Mouse (Mus musculus) cerebellum, adult 2 months (tissue): ENCODE results near the gene Eif2b5. TPM values are rescaled to one million over a fixed set of nuclear protein-coding genes. Genes with fewer than 3 reads are reported as not detected.

Source experiments
- DNase-seq, 2 experiments: peaks; one replicate each; pipeline ENCODE4 v3.0.0; 2021
- H3K27ac ChIP-seq: fragments of 200-500 bp; 2 replicates; pipeline ENCODE4 v1.5.1; 2012; ENCODE audit warnings: low read length, control low read depth, inconsistent platforms; ENCODE audit not compliant: insufficient read depth
- H3K27me3 ChIP-seq: fragments of 200-500 bp; 2 replicates; pipeline ENCODE4 v1.6.1; 2012; ENCODE audit warnings: inconsistent platforms, mild to moderate bottlenecking, low read length, moderate library complexity; ENCODE audit not compliant: control insufficient read depth, insufficient read depth
- H3K4me1 ChIP-seq: fragments of 200-500 bp; 2 replicates; pipeline ENCODE4 v1.6.1; 2011; ENCODE audit warnings: low read length; ENCODE audit not compliant: control insufficient read depth, insufficient read depth
- H3K4me3 ChIP-seq: fragments of 200-500 bp; replicated peaks from 2 replicates; pipeline ENCODE3; 2011; ENCODE audit warnings: mild to moderate bottlenecking, low read depth, low read length, control low read depth; ENCODE audit not compliant: insufficient read depth
- CTCF ChIP-seq: fragments of 200-500 bp; IDR thresholded peaks from 2 replicates; pipeline ENCODE4 v1.5.1; 2011; ENCODE audit warnings: low read depth, mild to moderate bottlenecking, control low read depth, low read length, moderate library complexity, borderline replicate concordance; ENCODE audit not compliant: insufficient read depth
- POLR2A ChIP-seq: fragments of 200-500 bp; IDR thresholded peaks from 2 replicates; pipeline ENCODE4 v1.6.1; 2011; ENCODE audit warnings: low read length, control low read depth, borderline replicate concordance; ENCODE audit not compliant: insufficient read depth
- WGBS: fragments of 180-500 bp; shearing (Covaris S2); methylation state at CpG from one replicate; pipeline ENCODE4 v1.1.7; 2018; 5-methylcytosine and 5-hydroxymethylcytosine counted together
- polyA plus RNA-seq: library from polyadenylated mRNA; depleted of rRNA; stranded (reverse); fragments of >200 nt; gene quantifications from 2 replicates; pipeline ENCODE4 v1.2.3, GENCODE M21; 2012

Gene Eif2b5
- polyA plus RNA-seq, 1 experiment, result 53.3 TPM

DNA sequence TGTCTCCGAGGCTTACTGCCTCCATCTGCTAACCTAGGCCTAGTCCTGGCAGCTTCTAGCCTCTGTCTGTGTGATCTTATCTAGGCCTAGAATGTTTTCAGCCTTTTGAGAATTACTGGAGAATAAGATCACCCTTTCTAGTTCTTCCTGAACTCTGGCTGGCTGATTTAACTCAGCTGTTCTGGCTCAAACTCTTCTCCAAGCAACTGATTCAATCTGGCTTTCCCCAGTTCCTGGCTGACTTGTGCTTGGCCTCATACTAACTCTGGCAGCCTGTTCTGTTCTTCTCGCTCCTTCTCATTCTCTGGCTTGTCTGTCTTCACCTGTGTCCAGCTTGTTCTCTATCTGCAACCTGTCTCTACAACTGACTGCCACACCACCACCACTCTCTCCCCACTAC lies 7.3 kb upstream of the Eif2b5 start:
- TF ChIP-seq CTCF (no peak), POLR2A (no peak)
- H3K4me1 ChIP-seq, result no peaks in the 10 kb centered on the region
- no peak for DNase-seq
- H3K27me3 ChIP-seq, result no peaks in the 10 kb centered on the region
- H3K27ac ChIP-seq, result no peak overlapping the region
- no peak overlapping the region for H3K4me3 ChIP-seq
- 62% methylated on average over 2 of the region's 2 CpGs for WGBS

DNA sequence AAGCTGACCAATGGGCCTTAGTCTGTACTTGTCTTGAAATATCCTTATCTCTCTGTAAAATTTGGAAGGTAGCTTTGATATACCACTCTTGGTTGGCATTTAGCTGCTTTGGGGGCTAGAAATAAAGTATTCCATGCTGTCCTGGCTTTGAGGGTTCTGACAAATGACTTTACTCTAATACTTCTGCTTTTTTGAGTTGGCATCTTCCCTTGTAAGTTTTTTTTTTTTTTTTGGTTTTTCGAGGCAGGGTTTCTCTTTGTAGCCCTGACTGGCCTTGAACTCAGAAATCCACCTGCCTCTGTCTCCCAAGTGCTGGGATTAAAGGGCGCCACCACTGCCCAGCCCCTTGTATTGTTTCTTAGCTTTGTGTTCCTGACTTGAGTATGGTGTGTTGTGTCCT lies 5.2 kb upstream of the Eif2b5 start:
- H3K4me3 ChIP-seq, result no peak overlapping the region
- no peaks in the 10 kb centered on the region; the same call in 1 of the 2 replicates for H3K4me1 ChIP-seq
- DNase-seq, result no peak
- WGBS, result 70% methylated on average over 2 of the region's 2 CpGs
- H3K27me3 ChIP-seq, result no peaks in the 10 kb centered on the region
- no peak for TF ChIP-seq POLR2A
- TF ChIP-seq CTCF, result no peak
- no peak overlapping the region for H3K27ac ChIP-seq

DNA sequence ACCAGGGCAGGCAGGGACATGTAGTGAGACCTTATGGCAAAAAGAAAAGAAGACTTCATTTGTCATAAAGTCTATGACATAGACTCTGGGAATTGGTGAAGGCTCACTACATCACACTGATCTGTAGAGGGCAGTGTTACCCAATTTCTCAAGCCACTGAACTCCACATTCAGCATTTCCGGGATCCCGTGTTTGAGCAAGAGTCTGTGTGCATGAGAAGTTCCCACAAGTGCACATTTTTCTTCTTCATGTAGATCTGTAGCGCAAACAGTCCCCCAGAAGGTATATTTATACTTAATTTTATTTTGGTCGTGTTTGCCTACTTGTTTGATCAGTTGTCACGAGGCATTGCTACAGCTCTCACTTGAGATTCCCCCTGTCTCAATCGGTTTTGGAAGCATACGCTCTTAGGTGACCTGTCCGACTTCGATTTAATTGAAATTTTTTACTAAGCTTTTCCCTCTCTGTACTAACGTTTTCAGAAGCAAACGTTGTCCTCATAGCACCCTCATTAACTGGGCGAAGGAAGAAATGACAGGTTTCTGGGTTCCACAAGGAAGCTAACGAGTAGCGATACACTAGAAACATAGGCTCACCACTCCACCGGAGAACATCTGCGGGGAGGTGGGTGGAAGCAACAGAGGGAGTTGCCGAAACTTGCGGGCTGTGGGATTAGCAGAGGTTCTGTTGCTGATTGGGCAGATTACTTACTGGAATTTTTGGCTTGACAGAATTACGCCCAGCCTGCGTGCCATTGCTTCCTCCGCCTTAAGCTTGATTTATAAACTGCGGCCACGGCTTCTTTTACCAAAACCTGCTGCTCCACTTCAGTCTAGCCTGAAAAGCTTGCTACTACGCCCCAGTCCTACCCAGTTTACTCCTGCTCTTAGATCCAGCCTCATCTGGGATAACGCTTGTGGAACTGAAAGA lies 1.7 kb upstream of the Eif2b5 start:
- Histone ChIP-seq H3K4me1 (no peaks in the 10 kb centered on the region; the same call in 1 of the 2 replicates), H3K27me3 (no peaks in the 10 kb centered on the region), H3K27ac (no peak overlapping the region), H3K4me3 (peak overlapping the region; percentile 57)
- 14% methylated on average over 25 of the region's 25 CpGs for WGBS
- TF ChIP-seq CTCF, result peak; percentile 70
- no peak for TF ChIP-seq POLR2A
- DNase-seq, result peak; percentile 58 to 70

- 6% methylated on average over 16 of the region's 16 CpGs for WGBS
- no peaks in the 10 kb centered on the region; the same call in 1 of the 2 replicates for H3K4me1 ChIP-seq
- peak overlapping the region; percentile 72 for H3K4me3 ChIP-seq
- peak in 1 of 2 experiments; percentile 18 for DNase-seq
- no peaks in the 10 kb centered on the region for H3K27me3 ChIP-seq
- no peak overlapping the region for H3K27ac ChIP-seq
- TF ChIP-seq POLR2A (no peak), CTCF (no peak)
Observed at GRCm38 (mm10) chr16:20497980-20498676, 489 bp upstream of the Eif2b5 start.

DNA sequence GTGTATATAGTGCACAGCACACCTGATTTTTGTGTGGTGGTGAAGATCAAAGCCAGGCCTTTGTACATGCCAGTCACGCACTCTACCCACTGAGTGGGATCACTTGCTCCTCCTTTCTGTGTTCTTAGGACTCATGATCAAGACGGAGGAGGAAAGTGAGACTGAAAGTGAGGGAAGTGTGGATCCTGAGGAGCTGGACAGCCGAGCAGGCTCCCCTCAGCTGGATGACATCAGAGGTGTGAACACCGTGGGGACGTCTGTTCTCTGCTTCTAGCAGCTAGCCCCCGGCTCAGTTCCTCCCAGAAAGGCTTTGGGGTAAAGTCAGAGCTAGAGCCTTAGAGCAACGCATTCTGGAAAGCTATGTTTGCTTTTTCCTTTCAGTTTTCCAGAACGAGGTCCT lies 7.4 kb downstream of the Eif2b5 start:
- H3K4me3 ChIP-seq, result no peak overlapping the region
- H3K4me1 ChIP-seq, result peaks cover 8% of the 10 kb centered on the region
- no peak overlapping the region for H3K27ac ChIP-seq
- DNase-seq, result no peak
- 88% methylated on average over 8 of the region's 8 CpGs for WGBS
- H3K27me3 ChIP-seq, result no peaks in the 10 kb centered on the region
- no peak for TF ChIP-seq POLR2A
- no peak for TF ChIP-seq CTCF

DNA sequence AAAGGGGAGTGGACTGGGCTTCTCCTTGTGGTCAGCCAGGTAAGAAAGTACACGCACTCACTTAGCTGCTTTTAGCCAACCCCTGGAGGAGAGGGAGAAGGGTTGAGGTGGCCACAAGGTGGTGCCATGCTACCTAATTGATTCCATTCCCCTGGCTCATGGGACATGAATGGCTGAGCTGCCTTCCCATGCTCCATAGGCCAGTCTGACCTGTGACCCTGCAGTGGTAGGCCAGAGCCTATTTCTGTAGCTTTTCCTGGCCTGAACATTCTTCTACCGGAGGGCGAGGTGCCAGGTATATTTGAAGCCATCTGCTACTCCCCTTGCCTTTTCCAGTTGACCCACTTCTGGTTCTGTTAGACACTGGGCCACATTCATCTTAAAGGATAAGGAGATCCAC lies 10.7 kb downstream of the Eif2b5 start:
- TF ChIP-seq POLR2A, result no peak
- TF ChIP-seq CTCF, result peak; percentile 65; the same call in 1 of the 2 replicates
- no peaks in the 10 kb centered on the region for H3K27me3 ChIP-seq
- H3K27ac ChIP-seq, result no peak overlapping the region
- no peak overlapping the region for H3K4me3 ChIP-seq
- DNase-seq, result peak; percentile 63 to 73
- H3K4me1 ChIP-seq, result peaks cover 8% of the 10 kb centered on the region
- WGBS, result 25% methylated on average over 3 of the region's 3 CpGs

GRCm38 (mm10) chr16:20511277-20511847 lies 12.7 kb downstream of the Eif2b5 start:
- Histone ChIP-seq H3K27me3 (no peaks in the 10 kb centered on the region), H3K4me1 (peaks cover 8% of the 10 kb centered on the region), H3K4me3 (no peak overlapping the region), H3K27ac (no peak overlapping the region)
- WGBS, result 69% methylated on average over 7 of the region's 7 CpGs
- TF ChIP-seq POLR2A (no peak), CTCF (no peak)
- no peak for DNase-seq

- no peak for TF ChIP-seq POLR2A
- no peak for TF ChIP-seq CTCF
- H3K4me1 ChIP-seq, result peaks cover 5% of the 10 kb centered on the region; the same call in 1 of the 2 replicates
- H3K27ac ChIP-seq, result no peak overlapping the region
Observed at GRCm38 (mm10) chr16:20516032-20516431, 17.4 kb downstream of the Eif2b5 start.

More at GRCm38 (mm10) chr16:20516032-20516431, 17.4 kb downstream of the Eif2b5 start:
- Histone ChIP-seq H3K4me3 (no peak overlapping the region), H3K27me3 (no peaks in the 10 kb centered on the region)
- no peak for DNase-seq
